Mouse (Mus musculus) gastrocnemius, postnatal 25 days (tissue): Measurements from ENCODE around the gene Rexo2. TPM values are rescaled to one million over a fixed set of nuclear protein-coding genes. Genes with fewer than 3 reads are reported as not detected.

Source experiments
- microRNA-seq, 2 experiments: library from miRNA; unstranded; fragments of <30 nt; microRNA quantifications; one replicate each; pipeline ENCODE4 v1.2.0; 2021; ENCODE audit warnings: borderline replicate concordance in 2 of 2
- total RNA-seq, 2 experiments: library from RNA; stranded (reverse); gene quantifications; 1 replicate in 1 of 2; 2 replicates in 1 of 2; pipeline ENCODE4 v1.2.3; 2021

Gene Rexo2
- total RNA-seq, 2 experiments from 2014 or later, result 58.6 to 64.9 TPM

Small RNA genes within 50 kb of the gene (microRNA-seq; reads per million reads assigned to microRNA genes)
- gene Gm23653, result 0 reads per million in 2 experiments

Other genes with a start within 250 kb of the Rexo2 start
- under 1 TPM; 0.23 to 0.40 TPM for gene Nxpe2, start 127.2 kb downstream of the Rexo2 start, total RNA-seq
- gene Rbm7, start 14.7 kb upstream of the Rexo2 start, total RNA-seq, result 10 to 100 TPM; 13.6 to 14.4 TPM
- 1 to 10 TPM; 6.6 to 8.5 TPM for gene Gm5617, start 14.8 kb upstream of the Rexo2 start, total RNA-seq
- 1 to 10 TPM; 2.7 to 9.5 TPM for gene Nnmt, start 124.5 kb upstream of the Rexo2 start, total RNA-seq